Mouse (Mus musculus) neural tube, embryonic 14.5 days (tissue): ENCODE results near the gene Sema3g. TPM values are rescaled to one million over a fixed set of nuclear protein-coding genes. Genes with fewer than 3 reads are reported as not detected.

Experiments used
- ATAC-seq: fragments of 200-750 bp; cut with Nextera tagmentation; 2 replicates; pipeline ENCODE4 v1.8.0; 2017; ENCODE audit warnings: low read depth, mild to moderate bottlenecking, moderate TSS enrichment, moderate library complexity
- H3K27ac ChIP-seq: fragments of 300-500 bp; sonication (generic); 2 replicates; pipeline ENCODE4 v1.5.1; 2014; ENCODE audit warnings: low read depth, mild to moderate bottlenecking, control low read depth, low read length, moderate library complexity, mixed read lengths
- H3K27me3 ChIP-seq: fragments of 300-500 bp; sonication (generic); 2 replicates; pipeline ENCODE4 v1.6.1; 2014; ENCODE audit warnings: low read length; ENCODE audit not compliant: control insufficient read depth, insufficient read depth
- H3K36me3 ChIP-seq: fragments of 300-500 bp; sonication (generic); 2 replicates; pipeline ENCODE4 v1.6.1; 2014; ENCODE audit warnings: low read length, mixed read lengths; ENCODE audit not compliant: control insufficient read depth, insufficient read depth
- H3K4me1 ChIP-seq: fragments of 300-500 bp; sonication (generic); 2 replicates; pipeline ENCODE4 v1.6.1; 2014; ENCODE audit warnings: low read length; ENCODE audit not compliant: control insufficient read depth, insufficient read depth
- H3K4me2 ChIP-seq: fragments of 300-500 bp; sonication (generic); 2 replicates; pipeline ENCODE4 v1.6.1; 2014; ENCODE audit warnings: mild to moderate bottlenecking, low read depth, low read length, control low read depth
- H3K4me3 ChIP-seq: fragments of 300-500 bp; sonication (generic); 2 replicates; pipeline ENCODE4 v1.5.1; 2014; ENCODE audit warnings: low read depth, low read length, control low read depth, mixed read lengths
- H3K9ac ChIP-seq: fragments of 300-500 bp; sonication (generic); replicated peaks from 2 replicates; pipeline ENCODE4 v1.6.1; 2014; ENCODE audit warnings: low read depth, mild to moderate bottlenecking, control low read depth, low read length, mixed read lengths
- H3K9me3 ChIP-seq: fragments of 300-500 bp; sonication (generic); 2 replicates; pipeline ENCODE4 v1.6.1; 2016; ENCODE audit warnings: low read length; ENCODE audit not compliant: control insufficient read depth
- WGBS: fragments of 180-500 bp; shearing (Covaris S2); extraction: QIAGEN DNeasy Blood & Tissue Kit; methylation state at CpG from one replicate; pipeline ENCODE4 v1.1.7; 2014; 5-methylcytosine and 5-hydroxymethylcytosine counted together
- polyA plus RNA-seq: library from polyadenylated mRNA; unstranded; fragments of >200 nt; fragmentation: Nextera tagmentation; extraction: Ambion mirVana; gene quantifications from 2 replicates; pipeline ENCODE4 v1.2.1, GENCODE M21; 2014

The Sema3g gene
- polyA plus RNA-seq, 1 experiment from 2014 or later: 0.13 TPM

DNA sequence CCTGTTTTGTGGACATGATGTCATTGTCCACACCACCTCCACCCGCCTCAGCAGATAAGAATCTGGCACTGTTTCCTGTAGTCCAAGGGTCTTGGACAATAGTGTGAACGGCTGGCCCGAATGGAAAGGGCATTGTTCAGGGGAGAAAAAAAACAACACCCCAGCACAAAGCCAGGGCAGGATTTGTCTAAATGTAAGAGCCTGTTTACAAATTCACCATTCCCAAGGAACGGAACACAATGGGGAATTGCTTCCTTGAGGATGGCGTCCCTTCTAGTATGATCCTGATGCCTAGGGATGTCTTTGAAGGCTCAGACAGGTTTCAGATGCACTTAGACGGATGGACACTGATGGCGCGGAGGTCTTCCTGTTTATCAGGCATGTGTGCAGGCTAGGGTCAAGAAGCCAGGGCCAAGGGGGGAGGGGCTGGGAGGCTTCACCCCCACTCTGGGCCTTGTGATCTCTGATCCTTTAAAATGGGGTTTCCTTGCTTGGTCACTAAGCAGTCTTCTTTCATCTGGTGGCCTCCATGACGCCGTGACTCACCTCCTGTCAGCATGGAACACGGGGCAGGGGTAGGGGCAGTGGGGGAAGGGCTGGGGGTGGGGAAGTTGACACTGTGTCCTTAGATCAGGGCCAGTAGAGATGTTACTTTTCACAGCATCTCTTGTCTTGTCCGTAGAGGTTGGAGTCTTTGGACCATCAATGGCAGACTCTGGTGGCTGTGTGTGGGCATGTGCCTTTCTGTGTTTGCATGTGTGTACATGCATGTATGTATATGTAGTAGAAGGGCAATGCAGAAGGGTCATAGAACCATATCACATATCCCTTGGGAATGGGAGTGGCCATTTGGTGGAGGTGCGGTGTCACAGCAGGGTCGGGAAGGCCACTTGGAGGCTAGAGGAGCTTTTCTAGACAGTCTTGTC, 15.7 kb downstream of the Sema3g start:
- Histone ChIP-seq H3K9me3 (no peaks in the 10 kb centered on the region), H3K9ac (no peak overlapping the region), H3K27me3 (no peaks in the 10 kb centered on the region), H3K27ac (no peak overlapping the region), H3K36me3 (no peaks in the 10 kb centered on the region), H3K4me2 (no peak overlapping the region), H3K4me1 (0 out of 2 replicates have a peak, but pooled peaks cover 3% of the 10 kb centered on the region), H3K4me3 (no peak overlapping the region)
- ATAC-seq: peak; percentile 42; the same call in 1 of the 2 replicates
- WGBS: 88% methylated on average over 14 of the region's 14 CpGs

DNA sequence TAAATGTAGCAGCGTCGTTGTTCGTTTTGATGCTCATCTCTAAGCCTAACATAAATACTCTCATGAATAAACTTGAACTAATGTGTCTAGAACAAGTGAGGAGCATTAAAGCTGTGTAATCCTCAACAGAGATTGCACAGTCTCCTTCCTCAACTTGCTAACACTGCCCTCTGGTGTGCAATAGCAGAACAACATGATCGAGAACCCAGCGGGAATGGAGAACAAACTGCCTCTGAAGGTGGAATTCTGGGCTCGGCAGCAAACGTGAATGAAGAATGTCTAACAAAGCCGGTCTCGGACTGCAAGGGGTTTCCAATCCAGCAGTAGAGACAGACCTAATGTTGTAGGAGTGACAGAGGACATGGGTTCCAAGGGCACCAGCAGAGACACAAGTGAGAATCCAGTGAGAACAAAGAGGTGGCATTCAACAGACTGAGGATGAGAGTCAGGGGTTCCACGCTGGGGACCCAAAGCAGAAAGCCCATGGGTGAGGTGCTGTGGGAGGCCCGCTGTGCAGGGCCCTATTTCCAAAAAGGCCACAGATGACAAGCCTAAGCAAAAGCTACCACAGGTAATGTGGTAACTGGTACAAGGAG, 16.4 kb downstream of the Sema3g start:
- Histone ChIP-seq H3K9ac (0 out of 2 replicates have a peak overlapping the region, but pooled peaks have one; percentile 2), H3K27ac (no peak overlapping the region), H3K4me3 (no peak overlapping the region), H3K36me3 (no peaks in the 10 kb centered on the region), H3K27me3 (no peaks in the 10 kb centered on the region), H3K4me2 (no peak overlapping the region), H3K4me1 (0 out of 2 replicates have a peak, but pooled peaks cover 3% of the 10 kb centered on the region), H3K9me3 (no peaks in the 10 kb centered on the region)
- WGBS: 23% methylated on average over 11 of the region's 11 CpGs
- peak; percentile 71 for ATAC-seq

DNA sequence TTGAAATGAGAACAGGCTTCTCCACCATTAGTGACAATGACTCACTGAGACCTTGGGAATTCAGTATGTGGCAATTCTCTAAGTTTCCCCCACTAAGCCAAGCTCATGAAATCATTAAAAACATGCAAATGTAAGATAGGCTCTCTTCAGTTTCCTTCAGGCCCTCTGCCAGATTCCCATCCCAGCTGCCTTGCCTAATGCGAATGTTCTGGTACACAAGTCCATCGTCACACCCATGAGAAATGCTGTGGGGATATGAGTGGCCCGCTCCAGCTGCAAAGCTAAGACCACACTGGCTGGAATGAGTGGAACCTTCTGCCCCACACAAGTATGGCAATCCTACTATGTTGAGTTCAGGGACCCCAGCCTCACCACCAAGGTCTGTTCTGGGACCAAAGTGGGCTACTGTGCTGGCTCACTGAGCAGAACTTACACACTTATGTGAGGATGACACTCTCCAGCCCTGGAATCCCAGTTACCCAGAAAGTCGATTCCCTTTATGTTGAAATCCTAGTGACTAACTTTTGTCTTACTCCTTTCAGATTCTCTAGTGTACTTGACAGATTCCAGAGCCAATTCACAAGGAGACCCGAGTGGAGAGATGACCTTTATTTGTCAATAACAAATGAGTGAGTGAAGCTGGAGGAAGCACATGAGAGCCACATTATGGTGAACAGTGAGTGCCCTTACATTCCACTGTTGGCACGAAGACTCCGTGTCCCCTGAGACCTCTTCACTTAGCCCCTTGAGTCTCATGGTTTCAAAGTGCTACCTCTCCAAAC, 19.6 kb downstream of the Sema3g start:
- no peak overlapping the region for H3K27ac ChIP-seq
- ATAC-seq: no peak
- H3K4me1 ChIP-seq: 0 out of 2 replicates have a peak, but pooled peaks cover 3% of the 10 kb centered on the region
- H3K9me3 ChIP-seq: no peaks in the 10 kb centered on the region
- WGBS: 86% methylated on average over 7 of the region's 7 CpGs
- no peak overlapping the region for H3K4me3 ChIP-seq
- no peak overlapping the region for H3K9ac ChIP-seq
- H3K4me2 ChIP-seq: no peak overlapping the region
- no peaks in the 10 kb centered on the region for H3K36me3 ChIP-seq
- H3K27me3 ChIP-seq: no peaks in the 10 kb centered on the region

DNA sequence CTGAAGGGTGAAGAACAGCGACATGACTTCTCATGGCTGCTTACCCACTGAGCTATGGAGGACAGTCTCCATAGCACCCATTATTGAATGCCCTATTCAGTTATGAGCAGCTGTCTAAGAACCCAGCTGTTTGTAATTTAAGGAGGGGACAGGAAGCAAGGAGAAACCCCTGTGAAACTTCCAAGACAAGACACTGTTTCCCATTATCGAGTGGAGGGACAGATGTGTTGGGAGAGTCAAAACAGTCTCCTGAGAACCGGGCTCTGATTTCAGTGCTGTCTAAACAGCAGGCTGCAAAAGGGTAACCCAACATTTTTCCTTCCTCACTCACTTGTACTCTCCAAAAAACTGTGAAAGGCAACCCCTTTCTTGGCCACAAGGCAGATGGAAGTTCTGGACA, 22.9 kb downstream of the Sema3g start:
- Histone ChIP-seq H3K9me3 (no peaks in the 10 kb centered on the region), H3K36me3 (no peaks in the 10 kb centered on the region), H3K27me3 (no peaks in the 10 kb centered on the region), H3K27ac (no peak overlapping the region), H3K4me2 (no peak overlapping the region), H3K4me1 (no peaks in the 10 kb centered on the region), H3K4me3 (no peak overlapping the region), H3K9ac (no peak overlapping the region)
- no peak for ATAC-seq
- 81% methylated on average over 3 of the region's 3 CpGs for WGBS

- Histone ChIP-seq H3K4me1 (no peaks in the 10 kb centered on the region), H3K9ac (no peak overlapping the region), H3K4me3 (no peak overlapping the region), H3K27me3 (no peaks in the 10 kb centered on the region), H3K27ac (no peak overlapping the region), H3K4me2 (no peak overlapping the region), H3K36me3 (no peaks in the 10 kb centered on the region), H3K9me3 (no peaks in the 10 kb centered on the region)
- WGBS: 77% methylated on average over 1 of the region's 1 CpGs
- ATAC-seq: no peak
These were observed 27.1 kb downstream of the Sema3g start for GRCm38 (mm10) chr14:31244777-31245176.

DNA sequence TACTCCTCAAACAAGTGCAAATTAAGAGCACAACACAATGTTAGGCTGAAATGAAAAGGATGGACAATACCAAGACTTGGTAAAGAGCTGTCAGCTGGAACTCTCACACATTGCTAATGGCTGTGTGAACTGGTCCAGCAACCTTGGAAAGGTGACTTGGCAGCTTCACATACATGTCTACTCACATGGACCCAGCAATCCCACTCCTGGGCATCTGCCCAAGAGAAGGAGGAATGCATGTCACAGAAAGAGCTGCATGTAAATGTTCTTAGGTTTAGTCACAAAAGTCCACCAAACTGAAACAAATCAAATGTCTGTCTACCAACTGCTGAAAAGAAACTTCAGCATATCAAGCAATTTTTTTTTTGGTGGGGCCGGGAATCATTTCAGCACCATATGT, 28.3 kb downstream of the Sema3g start:
- Histone ChIP-seq H3K4me3 (no peak overlapping the region), H3K36me3 (no peaks in the 10 kb centered on the region), H3K9me3 (no peaks in the 10 kb centered on the region), H3K27ac (no peak overlapping the region), H3K27me3 (no peaks in the 10 kb centered on the region), H3K9ac (no peak overlapping the region), H3K4me2 (no peak overlapping the region), H3K4me1 (peaks cover 5% of the 10 kb centered on the region; the same call in 1 of the 2 replicates)
- WGBS: 87% methylated on average over 1 of the region's 1 CpGs
- ATAC-seq: no peak

DNA sequence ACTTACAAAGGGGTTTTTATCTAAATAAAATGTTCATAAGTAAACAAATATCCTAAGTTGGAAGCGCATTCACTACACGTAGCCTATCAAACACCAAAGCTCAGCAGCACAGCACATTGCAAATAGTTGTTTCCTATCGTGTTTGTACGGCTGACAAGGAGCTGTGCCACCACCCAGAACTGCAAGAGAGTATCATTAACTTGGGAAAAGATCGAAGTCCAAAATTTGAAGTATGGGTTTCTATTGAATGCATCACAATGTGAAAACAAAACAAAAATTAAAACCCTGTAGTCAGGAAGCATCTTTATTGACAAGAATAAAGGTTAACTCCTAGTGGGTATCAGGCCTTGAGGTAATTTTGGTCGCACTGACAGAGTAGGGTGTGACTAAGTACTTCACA, 30.7 kb downstream of the Sema3g start:
- no peak overlapping the region for H3K9ac ChIP-seq
- no peak for ATAC-seq
- no peak overlapping the region for H3K4me2 ChIP-seq
- H3K9me3 ChIP-seq: no peaks in the 10 kb centered on the region
- H3K27ac ChIP-seq: no peak overlapping the region
- no peaks in the 10 kb centered on the region for H3K27me3 ChIP-seq
- WGBS: 92% methylated on average over 6 of the region's 6 CpGs
- peaks cover 1% of the 10 kb centered on the region; the same call in 1 of the 2 replicates for H3K36me3 ChIP-seq
- H3K4me1 ChIP-seq: peaks cover 12% of the 10 kb centered on the region; the same call in 1 of the 2 replicates
- no peak overlapping the region for H3K4me3 ChIP-seq

DNA sequence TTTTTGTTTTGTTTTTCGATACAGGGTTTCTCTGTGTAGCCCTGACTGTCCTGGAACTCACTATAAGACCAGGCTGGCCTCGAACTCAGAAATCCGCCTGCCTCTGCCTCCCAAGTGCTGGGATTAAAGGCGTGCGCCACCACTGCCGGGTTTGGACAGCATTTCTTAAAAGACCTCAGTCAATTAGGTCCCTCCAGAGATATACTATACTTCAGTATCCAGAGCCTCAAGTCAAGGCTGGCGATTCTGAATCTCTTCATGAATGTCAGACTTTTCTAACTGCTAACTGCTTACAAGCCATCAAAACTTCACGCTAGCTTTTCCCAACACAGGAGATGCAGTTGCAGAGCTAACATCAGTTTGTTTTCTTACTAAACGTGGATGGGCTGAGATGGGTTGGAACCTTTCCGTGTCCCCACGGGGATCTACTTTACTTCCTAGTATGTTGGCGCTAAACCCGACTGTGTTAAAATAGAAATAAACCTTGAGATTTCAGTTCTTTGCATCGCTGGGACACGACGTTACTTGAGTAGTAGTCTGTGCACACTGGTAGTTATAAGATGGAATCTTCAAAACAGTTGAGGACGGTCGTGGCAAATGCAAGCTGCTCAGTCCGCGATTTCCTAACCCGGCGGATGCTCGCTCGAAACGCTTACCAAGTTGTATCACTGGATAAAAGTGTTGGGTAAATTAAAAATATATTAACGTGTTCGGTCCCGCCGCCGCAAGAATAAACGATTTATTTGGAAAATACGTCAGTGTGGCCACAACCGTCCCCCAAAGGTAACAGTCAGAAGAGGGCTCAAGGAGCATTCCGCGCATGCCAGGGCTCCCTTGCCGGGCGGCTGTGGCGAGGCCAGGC, 32.8 kb downstream of the Sema3g start:
- Histone ChIP-seq H3K9ac (peak overlapping the region; percentile 83), H3K36me3 (peaks cover 20% of the 10 kb centered on the region), H3K27ac (peak overlapping the region; percentile 88), H3K4me2 (peak overlapping the region; percentile 72), H3K27me3 (no peaks in the 10 kb centered on the region), H3K4me3 (peak overlapping the region; percentile 64), H3K4me1 (peaks cover 12% of the 10 kb centered on the region; the same call in 1 of the 2 replicates), H3K9me3 (no peaks in the 10 kb centered on the region)
- peak; percentile 36 for ATAC-seq
- WGBS: 20% methylated on average over 38 of the region's 38 CpGs
